Mouse (Mus musculus) embryonic facial prominence, embryonic 10.5 days (tissue): Measurements from ENCODE around the gene Slc37a1. TPM values are rescaled to one million over a fixed set of nuclear protein-coding genes. Genes with fewer than 3 reads are reported as not detected.

Experiments
- DNase-seq: peaks from one replicate; pipeline ENCODE4 v3.0.0-alpha.2; 2017; ENCODE audit warnings: low spot score
- H3K27ac ChIP-seq: fragments of 300-500 bp; sonication (generic); replicated peaks from 2 replicates; pipeline ENCODE4 v1.5.1; 2016; ENCODE audit warnings: mild to moderate bottlenecking
- H3K27me3 ChIP-seq: fragments of 300-500 bp; sonication (generic); replicated peaks from 2 replicates; pipeline ENCODE4 v1.6.1; 2016; ENCODE audit warnings: low read depth, mild to moderate bottlenecking; ENCODE audit not compliant: poor library complexity, severe bottlenecking
- H3K36me3 ChIP-seq: fragments of 300-500 bp; sonication (generic); replicated peaks from 2 replicates; pipeline ENCODE4 v1.6.1; 2016; ENCODE audit warnings: mild to moderate bottlenecking, moderate library complexity
- H3K4me1 ChIP-seq: fragments of 300-500 bp; sonication (generic); 2 replicates; pipeline ENCODE4 v1.6.1; 2016
- H3K4me3 ChIP-seq: fragments of 300-500 bp; sonication (generic); 2 replicates; pipeline ENCODE4 v1.5.1; 2016; ENCODE audit warnings: mild to moderate bottlenecking, moderate library complexity
- H3K9me3 ChIP-seq: fragments of 300-500 bp; sonication (generic); 2 replicates; pipeline ENCODE4 v1.6.1; 2016; ENCODE audit warnings: mild to moderate bottlenecking
- WGBS: fragments of 180-500 bp; shearing (Covaris S2); methylation state at CpG from one replicate; pipeline ENCODE4 v1.1.7; 2016; 5-methylcytosine and 5-hydroxymethylcytosine counted together
- polyA plus RNA-seq: library from polyadenylated mRNA; unstranded; fragments of >200 nt; fragmentation: Nextera tagmentation; extraction: Ambion mirVana; gene quantifications from 2 replicates; pipeline ENCODE4 v1.2.1, GENCODE M21; 2016

Gene Slc37a1
- polyA plus RNA-seq, 1 experiment from 2014 or later = 5.3 TPM

DNA sequence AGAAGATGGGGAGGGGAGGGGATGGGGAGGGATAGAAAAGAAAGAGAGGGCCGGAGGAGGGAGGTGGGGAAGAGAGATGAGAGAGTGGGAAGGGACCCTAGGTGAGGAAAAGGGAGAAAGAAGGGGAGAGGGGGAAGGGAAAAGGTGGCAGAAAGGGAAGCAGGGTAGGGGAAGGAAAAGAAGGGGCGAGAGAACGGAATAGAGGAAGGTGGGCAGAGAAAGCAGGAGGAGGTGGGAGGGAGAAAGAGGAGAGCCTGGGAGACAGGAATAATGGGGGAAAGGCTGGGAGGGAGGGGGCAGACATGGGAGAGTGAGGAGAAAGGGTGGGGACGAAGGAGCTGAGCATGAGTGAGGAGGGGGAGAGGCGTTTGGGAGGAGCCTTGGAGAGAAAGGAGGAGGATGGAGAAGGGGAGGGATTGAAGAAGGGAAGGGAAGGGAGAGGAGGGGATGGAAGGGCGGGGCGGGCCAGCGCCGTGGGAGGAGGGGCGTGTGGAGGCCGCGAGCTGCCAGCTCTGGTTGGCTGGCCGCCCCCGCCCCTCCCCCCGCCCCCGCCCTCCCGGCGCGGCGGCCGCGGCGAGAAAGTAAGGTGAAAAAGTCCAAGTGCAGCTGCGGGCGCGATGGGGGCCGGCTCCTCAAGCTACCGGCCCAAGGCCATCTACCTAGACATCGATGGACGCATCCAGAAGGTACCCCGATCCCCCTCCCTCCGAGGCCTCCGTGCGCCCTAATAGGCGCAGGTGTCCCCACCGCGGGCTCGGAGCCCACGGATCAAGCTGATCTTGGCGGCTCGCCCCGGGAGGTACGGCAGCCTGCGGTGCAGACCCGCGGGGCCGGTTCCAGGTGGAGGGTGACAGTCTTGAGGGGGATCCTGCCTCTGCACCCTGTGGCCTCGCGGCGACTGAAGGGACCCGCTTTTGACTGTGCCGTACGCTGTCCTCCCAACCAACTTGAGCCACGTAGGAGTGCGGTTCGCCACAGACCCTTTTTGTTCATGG, 99.4 kb downstream of the Slc37a1 start, which contains the start of gene Pde9a:
TSS of gene Pde9a (plus strand) at position 540 of the 995 bp plus-strand sequence.
- peaks cover 59% of the 10 kb centered on the region for H3K4me1 ChIP-seq
- peak; percentile 94 for DNase-seq
- peak within 1 kb of the TSS; percentile 85 for H3K27ac ChIP-seq
- peak within 1 kb of the TSS; percentile 83 for H3K4me3 ChIP-seq
- no peaks in the 10 kb centered on the region for H3K36me3 ChIP-seq
- H3K9me3 ChIP-seq = no peaks in the 10 kb centered on the region
- WGBS = under 1% methylated on average over 53 of the region's 56 CpGs
- peaks cover 48% of the 10 kb centered on the region for H3K27me3 ChIP-seq

DNA sequence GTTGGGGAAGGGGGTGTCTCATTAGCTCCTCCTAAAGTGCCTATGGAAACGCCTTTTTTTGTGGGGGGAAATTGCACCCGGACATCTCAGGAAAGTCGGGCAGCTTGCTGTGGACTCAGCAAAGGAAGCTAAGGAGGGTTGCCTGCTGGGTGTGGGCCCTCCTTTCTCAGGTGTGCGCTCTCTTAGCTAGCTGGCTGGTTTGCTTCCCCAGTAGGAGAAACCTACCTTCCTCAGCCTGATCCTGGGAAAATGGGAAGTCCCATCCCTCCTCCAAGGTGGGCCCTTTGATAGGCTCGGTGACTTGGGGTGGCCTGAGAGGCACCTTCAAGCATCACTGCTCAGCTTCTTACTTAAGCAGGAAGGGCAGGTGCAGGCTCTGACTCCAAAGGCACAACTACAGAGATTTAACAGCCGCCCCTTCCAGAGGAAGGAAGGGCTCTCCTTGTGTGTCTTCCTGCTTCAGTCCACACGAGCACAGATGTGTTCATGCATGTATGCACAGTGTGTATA, 100.2 kb downstream of the Slc37a1 start:
- no peak for DNase-seq
- H3K4me1 ChIP-seq = peaks cover 66% of the 10 kb centered on the region
- peak overlapping the region; percentile 85 for H3K27ac ChIP-seq
- no peaks in the 10 kb centered on the region for H3K36me3 ChIP-seq
- H3K27me3 ChIP-seq = peaks cover 48% of the 10 kb centered on the region
- WGBS = 12% methylated on average over 7 of the region's 7 CpGs
- no peaks in the 10 kb centered on the region for H3K9me3 ChIP-seq
- peak overlapping the region; percentile 83 for H3K4me3 ChIP-seq

DNA sequence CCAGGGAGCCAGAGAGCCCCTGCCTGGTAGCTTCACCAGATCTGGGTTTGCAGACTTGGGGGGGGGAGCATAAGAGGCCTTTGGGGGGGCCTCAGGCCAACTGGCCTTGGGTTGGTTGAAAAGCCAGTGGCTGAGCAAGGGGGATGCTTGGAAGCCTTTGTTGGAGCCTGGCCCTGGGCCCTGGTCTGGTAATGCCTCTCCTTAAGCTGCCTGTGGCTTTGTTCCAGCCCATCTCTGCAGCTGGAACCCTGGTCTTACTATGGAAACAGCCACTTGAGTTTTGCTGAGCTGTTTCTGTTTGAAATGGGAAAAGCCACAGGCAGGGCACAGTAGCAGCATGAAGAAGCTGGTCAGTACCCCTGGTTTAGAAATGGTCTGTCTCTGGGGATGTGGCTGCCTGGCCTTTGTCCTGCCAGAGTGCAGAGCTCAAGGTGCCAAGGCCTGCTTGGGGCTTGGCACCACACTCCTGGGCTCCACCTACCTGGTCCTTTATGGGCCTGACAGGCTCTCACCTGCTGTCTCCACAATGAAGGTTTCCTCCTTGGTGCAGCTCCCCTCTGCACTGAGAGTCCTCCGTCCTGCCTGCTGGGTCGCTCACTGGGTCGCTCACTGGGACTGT, 102.9 kb downstream of the Slc37a1 start:
- Histone ChIP-seq H3K4me3 (no peak overlapping the region), H3K27ac (no peak overlapping the region; the same call in 1 of the 2 replicates), H3K27me3 (peaks cover 35% of the 10 kb centered on the region), H3K36me3 (no peaks in the 10 kb centered on the region), H3K9me3 (no peaks in the 10 kb centered on the region), H3K4me1 (peaks cover 80% of the 10 kb centered on the region)
- DNase-seq = no peak
- 89% methylated on average over 3 of the region's 3 CpGs for WGBS

DNA sequence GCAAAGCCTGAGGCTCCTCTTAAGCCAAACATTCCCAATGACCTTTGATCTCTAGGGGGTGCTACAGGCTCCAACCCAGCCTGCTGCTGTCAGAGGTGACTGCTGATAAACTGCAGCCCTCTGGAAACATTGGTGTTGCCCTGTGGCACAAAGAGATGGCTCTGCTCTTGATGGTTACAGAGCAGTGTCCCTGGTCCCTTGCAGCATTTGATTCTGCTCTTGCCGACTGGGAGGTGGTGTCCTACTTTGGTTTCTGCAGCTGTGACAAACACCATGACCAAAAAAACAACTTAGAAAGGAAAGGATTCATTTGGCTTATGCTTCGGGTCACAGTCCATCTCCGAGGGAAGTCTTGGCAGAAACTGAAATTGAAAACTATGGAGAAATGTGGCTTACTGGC, 104.9 kb downstream of the Slc37a1 start:
- Histone ChIP-seq H3K9me3 (no peaks in the 10 kb centered on the region), H3K27me3 (peaks cover 35% of the 10 kb centered on the region), H3K27ac (no peak overlapping the region), H3K36me3 (0 out of 2 replicates have a peak, but pooled peaks cover 3% of the 10 kb centered on the region), H3K4me1 (peaks cover 62% of the 10 kb centered on the region), H3K4me3 (no peak overlapping the region)
- DNase-seq = no peak
- 62% methylated on average over 3 of the region's 3 CpGs for WGBS

DNA sequence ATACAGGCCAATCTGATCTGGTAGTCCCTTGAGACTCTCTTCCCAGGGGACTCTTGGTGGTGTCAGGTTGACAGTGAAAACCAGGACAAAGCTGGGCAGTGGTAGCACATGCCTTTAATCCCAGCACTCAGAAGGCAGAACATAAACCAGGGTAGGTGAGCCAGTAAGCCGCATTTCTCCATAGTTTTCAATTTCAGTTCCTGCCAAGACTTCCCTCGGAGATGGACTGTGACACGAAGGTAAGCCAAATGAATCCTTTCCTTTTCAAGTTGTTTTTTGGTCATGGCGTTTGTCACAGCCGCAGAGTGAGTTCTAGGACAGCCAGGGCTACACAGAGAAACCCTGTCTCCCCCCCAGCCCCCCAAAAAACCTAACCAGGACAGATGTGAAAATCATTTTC, 105.4 kb downstream of the Slc37a1 start:
- 85% methylated on average over 5 of the region's 5 CpGs for WGBS
- H3K36me3 ChIP-seq = 0 out of 2 replicates have a peak, but pooled peaks cover 3% of the 10 kb centered on the region
- DNase-seq = no peak
- no peak overlapping the region for H3K27ac ChIP-seq
- H3K4me3 ChIP-seq = no peak overlapping the region
- peaks cover 56% of the 10 kb centered on the region for H3K4me1 ChIP-seq
- peaks cover 30% of the 10 kb centered on the region for H3K27me3 ChIP-seq
- no peaks in the 10 kb centered on the region for H3K9me3 ChIP-seq

DNA sequence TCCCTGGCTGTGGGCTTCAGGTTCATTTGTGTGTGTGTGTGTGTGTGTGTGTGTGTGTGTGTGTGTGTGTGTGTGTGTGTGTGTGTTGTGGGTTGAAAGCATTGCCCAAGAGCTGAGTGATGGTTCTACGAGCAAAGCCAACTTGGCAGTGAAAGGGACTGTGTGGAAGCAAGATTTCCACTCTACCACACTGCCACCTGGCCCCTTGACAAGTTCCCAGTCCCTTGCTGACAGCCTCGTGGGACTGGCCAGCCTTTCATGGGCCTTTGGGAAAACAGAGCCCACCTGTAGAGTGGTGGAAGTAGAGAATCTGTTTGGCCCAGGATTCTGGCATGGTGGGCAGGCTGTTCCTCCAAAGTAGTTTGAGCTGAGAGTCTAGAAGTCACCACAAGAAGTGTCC, 107.2 kb downstream of the Slc37a1 start:
- Histone ChIP-seq H3K36me3 (0 out of 2 replicates have a peak, but pooled peaks cover 3% of the 10 kb centered on the region), H3K27me3 (peaks cover 12% of the 10 kb centered on the region), H3K9me3 (no peaks in the 10 kb centered on the region), H3K4me3 (no peak overlapping the region), H3K27ac (no peak overlapping the region), H3K4me1 (peaks cover 46% of the 10 kb centered on the region)
- 82% methylated on average over 2 of the region's 2 CpGs for WGBS
- no peak for DNase-seq

DNA sequence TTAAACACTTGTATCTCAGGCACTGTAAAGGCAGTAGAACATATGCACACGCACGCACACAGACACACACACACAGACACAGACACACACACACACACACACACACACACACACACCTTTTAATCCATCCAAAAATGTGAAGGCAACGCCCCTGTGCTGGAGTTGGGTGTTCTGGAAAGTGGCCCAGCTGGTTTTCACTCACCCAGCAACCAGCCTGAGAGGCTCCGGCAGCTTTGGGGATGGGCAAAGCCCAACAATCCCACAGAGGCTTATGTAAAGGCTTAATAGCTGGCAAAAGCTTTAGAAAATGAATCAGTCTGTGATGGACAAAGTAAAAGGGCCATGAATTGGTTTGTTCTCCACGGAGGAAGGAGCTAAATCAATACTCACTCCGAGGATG, 113.7 kb downstream of the Slc37a1 start:
- H3K27me3 ChIP-seq = no peaks in the 10 kb centered on the region
- WGBS = 83% methylated on average over 6 of the region's 6 CpGs
- DNase-seq = no peak
- H3K4me1 ChIP-seq = peaks cover 13% of the 10 kb centered on the region
- no peak overlapping the region for H3K4me3 ChIP-seq
- H3K36me3 ChIP-seq = peaks cover 12% of the 10 kb centered on the region
- no peaks in the 10 kb centered on the region for H3K9me3 ChIP-seq
- no peak overlapping the region for H3K27ac ChIP-seq

Other genes starting within 250 kb of the Slc37a1 start
- 8.2 and 10.1 TPM in 2 replicates for gene Abcg1, start 229.1 kb upstream of the Slc37a1 start, polyA plus RNA-seq
- gene Tff3, start 157.1 kb upstream of the Slc37a1 start, polyA plus RNA-seq = not detected in 2 replicates
- gene Tff2, start 142.5 kb upstream of the Slc37a1 start, polyA plus RNA-seq = not detected in 2 replicates
- not detected in 2 replicates for gene Tff1, start 121.5 kb upstream of the Slc37a1 start, polyA plus RNA-seq
- 0.05 TPM in 1 of 2 replicates, not detected in the other for gene Tmprss3, start 87.8 kb upstream of the Slc37a1 start, polyA plus RNA-seq
- gene Ubash3a, start 78.9 kb upstream of the Slc37a1 start, polyA plus RNA-seq = 0.20 and 0.34 TPM in 2 replicates
- 1.8 and 2.1 TPM in 2 replicates for gene Rsph1, start 9.4 kb upstream of the Slc37a1 start, polyA plus RNA-seq
- 16.9 and 18.9 TPM in 2 replicates for gene Pde9a, start 99.4 kb downstream of the Slc37a1 start, polyA plus RNA-seq
- gene Wdr4, start 233.2 kb downstream of the Slc37a1 start, polyA plus RNA-seq = 67.7 and 73.5 TPM in 2 replicates
- 242 and 244 TPM in 2 replicates for gene Ndufv3, start 233.3 kb downstream of the Slc37a1 start, polyA plus RNA-seq